Mouse (Mus musculus) heart, embryonic 12.5 days (tissue): Measurements from ENCODE around the gene Vps37b. TPM values are rescaled to one million over a fixed set of nuclear protein-coding genes. Genes with fewer than 3 reads are reported as not detected.

ENCODE experiments used
- ATAC-seq: fragments of 200-750 bp; cut with Nextera tagmentation; 2 replicates; pipeline ENCODE4 v1.8.0; 2017; ENCODE audit warnings: moderate TSS enrichment, moderate library complexity; ENCODE audit not compliant: insufficient number of reproducible peaks, low FRiP score
- H3K27ac ChIP-seq: fragments of 300-500 bp; sonication (generic); 2 replicates; pipeline ENCODE4 v1.5.1; 2016; ENCODE audit warnings: mild to moderate bottlenecking, moderate library complexity; ENCODE audit not compliant: poor library complexity, severe bottlenecking
- H3K27me3 ChIP-seq: fragments of 300-500 bp; sonication (generic); replicated peaks from 2 replicates; pipeline ENCODE4 v1.6.1; 2016; ENCODE audit warnings: mild to moderate bottlenecking, moderate library complexity
- H3K36me3 ChIP-seq: fragments of 300-500 bp; sonication (generic); 2 replicates; pipeline ENCODE4 v1.6.1; 2016; ENCODE audit warnings: mild to moderate bottlenecking, moderate library complexity
- H3K4me1 ChIP-seq: fragments of 300-500 bp; sonication (generic); replicated peaks from 2 replicates; pipeline ENCODE4 v1.6.1; 2016; ENCODE audit warnings: mild to moderate bottlenecking
- H3K4me2 ChIP-seq: fragments of 300-500 bp; sonication (generic); 2 replicates; pipeline ENCODE4 v1.6.1; 2016; ENCODE audit warnings: mild to moderate bottlenecking, moderate library complexity
- H3K4me3 ChIP-seq: fragments of 300-500 bp; sonication (generic); 2 replicates; pipeline ENCODE4 v1.5.1; 2016; ENCODE audit warnings: mild to moderate bottlenecking
- H3K9ac ChIP-seq: fragments of 300-500 bp; sonication (generic); 2 replicates; pipeline ENCODE4 v1.6.1; 2016; ENCODE audit warnings: mild to moderate bottlenecking, moderate library complexity
- H3K9me3 ChIP-seq: fragments of 300-500 bp; sonication (generic); replicated peaks from 2 replicates; pipeline ENCODE4 v1.6.1; 2016; ENCODE audit warnings: mild to moderate bottlenecking, moderate library complexity
- WGBS: fragments of 180-500 bp; shearing (Covaris S2); methylation state at CpG from one replicate; pipeline ENCODE4 v1.1.7; 2016; 5-methylcytosine and 5-hydroxymethylcytosine counted together
- polyA plus RNA-seq: library from polyadenylated mRNA; unstranded; fragments of >200 nt; fragmentation: Nextera tagmentation; extraction: Ambion mirVana; gene quantifications from 2 replicates; pipeline ENCODE4 v1.2.1, GENCODE M21; 2016

Gene Vps37b
- polyA plus RNA-seq, 1 experiment from 2014 or later = 61.9 TPM

- Histone ChIP-seq H3K4me2 (no peak overlapping the region), H3K9ac (no peak overlapping the region), H3K36me3 (no peaks in the 10 kb centered on the region), H3K27me3 (peaks cover 26% of the 10 kb centered on the region; the same call in 1 of the 2 replicates), H3K4me1 (peaks cover 38% of the 10 kb centered on the region), H3K9me3 (no peaks in the 10 kb centered on the region), H3K27ac (no peak overlapping the region), H3K4me3 (no peak overlapping the region)
- 50% methylated on average over 3 of the region's 3 CpGs for WGBS
- ATAC-seq = no peak
Observed at GRCm38 (mm10) chr5:123977231-123977630, 54.8 kb downstream of the Vps37b start.

DNA sequence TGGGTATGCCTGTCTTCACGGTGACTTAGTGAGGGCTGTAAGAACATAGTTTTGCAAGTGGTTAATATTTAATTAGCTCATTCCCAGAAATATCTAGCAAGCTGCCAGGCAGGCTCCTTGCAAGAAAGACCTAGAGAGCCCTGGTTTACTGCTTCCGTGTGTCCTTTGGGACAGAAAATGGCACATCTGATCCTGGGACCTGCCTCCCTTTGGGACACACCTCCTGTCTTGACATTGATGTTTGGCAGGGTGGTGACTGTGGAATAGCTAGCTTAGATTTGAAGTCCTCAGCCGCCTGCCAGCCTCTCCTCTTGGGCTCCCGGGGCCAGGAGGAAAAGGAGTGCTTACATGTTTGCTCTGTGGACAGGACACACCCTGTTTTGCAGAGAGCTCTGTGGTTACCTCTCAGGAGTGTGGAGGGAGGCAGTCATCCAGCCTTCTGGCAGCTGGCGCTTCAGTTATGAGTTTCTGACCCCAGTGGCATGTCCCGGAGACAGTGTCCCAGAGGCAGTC, 56.3 kb downstream of the Vps37b start:
- peaks cover 28% of the 10 kb centered on the region for H3K4me1 ChIP-seq
- no peak overlapping the region for H3K27ac ChIP-seq

GRCm38 (mm10) chr5:123974616-123975111, 57.4 kb downstream of the Vps37b start:
- 0 out of 2 replicates have a peak overlapping the region, but pooled peaks have one; percentile 81 for H3K9ac ChIP-seq
- H3K4me3 ChIP-seq = peak overlapping the region; percentile 81
- ATAC-seq = no peak
- no peak overlapping the region for H3K27ac ChIP-seq
- no peaks in the 10 kb centered on the region for H3K36me3 ChIP-seq
- peak overlapping the region; percentile 98 for H3K4me2 ChIP-seq
- H3K27me3 ChIP-seq = peaks cover 29% of the 10 kb centered on the region; the same call in 1 of the 2 replicates
- no peaks in the 10 kb centered on the region for H3K9me3 ChIP-seq
- H3K4me1 ChIP-seq = peaks cover 28% of the 10 kb centered on the region
- 45% methylated on average over 11 of the region's 11 CpGs for WGBS

More for the DNA sequence above, 56.3 kb downstream of the Vps37b start:
- Histone ChIP-seq H3K9me3 (no peaks in the 10 kb centered on the region), H3K27me3 (peaks cover 26% of the 10 kb centered on the region; the same call in 1 of the 2 replicates), H3K4me3 (no peak overlapping the region), H3K36me3 (no peaks in the 10 kb centered on the region), H3K9ac (no peak overlapping the region), H3K4me2 (no peak overlapping the region)
- WGBS = 49% methylated on average over 6 of the region's 6 CpGs
- ATAC-seq = no peak

- no peaks in the 10 kb centered on the region for H3K36me3 ChIP-seq
- H3K27me3 ChIP-seq = peaks cover 29% of the 10 kb centered on the region; the same call in 1 of the 2 replicates
- peak overlapping the region; percentile 98 for H3K4me2 ChIP-seq
- H3K27ac ChIP-seq = no peak overlapping the region
- peak overlapping the region; percentile 81 for H3K9ac ChIP-seq
- peak overlapping the region; percentile 81 for H3K4me3 ChIP-seq
- 0 out of 2 replicates have a peak, but pooled peaks have one; percentile 16 for ATAC-seq
- 2% methylated on average over 14 of the region's 14 CpGs for WGBS
- no peaks in the 10 kb centered on the region for H3K9me3 ChIP-seq
- H3K4me1 ChIP-seq = peaks cover 24% of the 10 kb centered on the region
Observed at GRCm38 (mm10) chr5:123974179-123974485, 57.9 kb downstream of the Vps37b start.

DNA sequence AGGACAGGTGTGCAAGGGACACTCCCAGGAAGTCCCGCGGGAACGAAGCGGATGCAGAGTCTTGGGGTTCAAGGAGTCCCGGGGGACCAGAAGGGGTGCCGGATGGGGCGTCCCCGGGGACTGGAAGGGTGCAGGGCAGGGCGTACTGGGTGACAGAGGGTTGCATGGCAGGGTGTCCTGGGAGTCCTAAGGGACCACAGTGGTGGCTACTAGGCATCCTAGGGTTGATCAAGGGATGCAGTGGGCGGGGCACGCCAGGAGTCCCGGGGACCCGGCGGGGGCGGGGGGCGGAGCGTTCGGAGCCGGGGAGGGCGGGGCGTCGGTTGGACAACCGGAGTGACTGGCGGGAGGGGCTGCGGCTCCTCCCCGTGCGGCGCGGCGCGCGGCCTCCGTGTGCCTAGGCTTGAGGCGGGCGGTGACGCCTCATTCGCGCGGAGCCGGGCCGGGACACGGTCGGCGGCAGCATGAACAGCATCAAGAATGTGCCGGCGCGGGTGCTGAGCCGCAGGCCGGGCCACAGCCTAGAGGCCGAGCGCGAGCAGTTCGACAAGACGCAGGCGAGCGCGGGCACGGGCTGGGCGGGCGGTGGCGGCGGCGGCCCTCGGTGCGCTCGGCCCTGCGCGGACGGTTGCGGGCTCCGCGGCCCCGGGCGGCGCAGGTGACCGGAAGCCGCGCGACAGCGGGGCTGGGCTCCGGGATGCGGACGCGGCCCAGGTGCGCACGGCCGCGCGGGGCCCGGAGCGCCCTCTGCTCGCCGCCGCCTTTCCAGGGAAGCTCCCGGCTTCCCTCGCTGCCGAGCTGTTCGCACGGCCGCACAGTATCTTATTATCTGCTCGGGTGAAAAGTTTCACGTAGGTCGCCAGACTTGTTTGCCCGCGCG, 58.5 kb downstream of the Vps37b start, which contains the start of gene Hip1r:
Gene Hip1r, plus strand, starts transcription at position 330 of the 880 bp plus-strand sequence.
- peaks cover 23% of the 10 kb centered on the region for H3K4me1 ChIP-seq
- peaks cover 29% of the 10 kb centered on the region; the same call in 1 of the 2 replicates for H3K27me3 ChIP-seq
- no peak within 1 kb of the TSS for H3K27ac ChIP-seq
- 2% methylated on average over 65 of the region's 106 CpGs for WGBS
- H3K9ac ChIP-seq = peak within 1 kb of the TSS; percentile 81
- peak within 1 kb of the TSS; percentile 98 for H3K4me2 ChIP-seq
- H3K36me3 ChIP-seq = no peaks in the 10 kb centered on the region
- H3K4me3 ChIP-seq = peak within 1 kb of the TSS; percentile 81
- no peaks in the 10 kb centered on the region for H3K9me3 ChIP-seq
- ATAC-seq = peak; percentile 76

DNA sequence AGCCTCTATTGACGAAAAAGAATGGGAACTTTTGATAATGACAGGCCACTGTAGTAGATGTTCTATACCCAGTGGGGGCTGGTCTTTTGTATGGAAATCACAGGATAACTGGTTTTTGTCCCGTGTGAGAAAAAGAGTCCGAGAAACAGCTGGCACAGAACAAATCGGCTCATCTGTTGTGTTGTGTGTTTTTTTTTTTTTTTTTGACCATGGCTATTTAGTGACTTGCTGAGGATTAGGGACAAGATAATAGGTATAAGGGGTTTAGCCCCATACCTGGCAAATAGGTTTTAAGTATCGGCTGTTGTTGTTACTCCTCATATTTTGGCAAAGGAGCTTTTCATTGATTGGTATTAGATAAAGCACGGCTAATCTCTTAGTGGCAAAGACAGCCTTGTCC, 59.6 kb downstream of the Vps37b start:
- Histone ChIP-seq H3K4me2 (no peak overlapping the region), H3K4me1 (peaks cover 14% of the 10 kb centered on the region; the same call in 1 of the 2 replicates), H3K27me3 (peaks cover 26% of the 10 kb centered on the region; the same call in 1 of the 2 replicates), H3K9me3 (no peaks in the 10 kb centered on the region), H3K36me3 (no peaks in the 10 kb centered on the region), H3K4me3 (no peak overlapping the region), H3K27ac (no peak overlapping the region), H3K9ac (no peak overlapping the region)
- no peak for ATAC-seq
- 79% methylated on average over 6 of the region's 6 CpGs for WGBS

DNA sequence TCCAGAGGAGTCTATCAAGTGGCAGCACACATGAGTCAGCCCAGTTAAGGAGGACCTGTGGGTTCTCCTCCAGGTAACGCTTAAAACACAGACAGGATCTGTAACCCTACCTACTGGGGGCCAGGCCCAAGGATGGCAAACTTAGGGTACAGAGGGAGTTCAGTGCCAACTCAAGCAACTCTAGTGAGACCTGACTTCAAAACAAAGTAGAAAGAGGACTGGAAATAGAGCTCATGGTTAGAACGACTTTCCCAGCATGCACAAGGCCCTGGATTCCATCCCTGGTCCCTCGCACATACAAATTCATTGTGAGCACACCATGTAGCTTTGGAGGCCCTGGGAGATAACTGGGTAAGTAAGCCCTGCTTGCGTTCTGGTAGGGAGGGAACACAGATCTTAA, 61.5 kb downstream of the Vps37b start:
- Histone ChIP-seq H3K27me3 (peaks cover 9% of the 10 kb centered on the region; the same call in 1 of the 2 replicates), H3K9ac (no peak overlapping the region), H3K9me3 (no peaks in the 10 kb centered on the region), H3K4me2 (no peak overlapping the region), H3K27ac (no peak overlapping the region), H3K36me3 (no peaks in the 10 kb centered on the region), H3K4me3 (no peak overlapping the region), H3K4me1 (peaks cover 10% of the 10 kb centered on the region; the same call in 1 of the 2 replicates)
- 82% methylated on average over 4 of the region's 4 CpGs for WGBS
- ATAC-seq = no peak

- no peak for ATAC-seq
- 84% methylated on average over 8 of the region's 8 CpGs for WGBS
- Histone ChIP-seq H3K9me3 (no peaks in the 10 kb centered on the region), H3K36me3 (no peaks in the 10 kb centered on the region), H3K4me3 (no peak overlapping the region), H3K27me3 (peaks cover 3% of the 10 kb centered on the region; the same call in 1 of the 2 replicates), H3K27ac (no peak overlapping the region), H3K4me2 (no peak overlapping the region), H3K4me1 (peaks cover 10% of the 10 kb centered on the region; the same call in 1 of the 2 replicates), H3K9ac (no peak overlapping the region)
Observed at GRCm38 (mm10) chr5:123969216-123969615, 62.9 kb downstream of the Vps37b start.

GRCm38 (mm10) chr5:123968468-123968867, 63.6 kb downstream of the Vps37b start:
- Histone ChIP-seq H3K4me3 (no peak overlapping the region), H3K4me2 (no peak overlapping the region), H3K36me3 (no peaks in the 10 kb centered on the region), H3K4me1 (peaks cover 9% of the 10 kb centered on the region; the same call in 1 of the 2 replicates), H3K27me3 (peaks cover 3% of the 10 kb centered on the region; the same call in 1 of the 2 replicates), H3K27ac (no peak overlapping the region), H3K9me3 (no peaks in the 10 kb centered on the region), H3K9ac (no peak overlapping the region)
- ATAC-seq = no peak
- 65% methylated on average over 5 of the region's 5 CpGs for WGBS

DNA sequence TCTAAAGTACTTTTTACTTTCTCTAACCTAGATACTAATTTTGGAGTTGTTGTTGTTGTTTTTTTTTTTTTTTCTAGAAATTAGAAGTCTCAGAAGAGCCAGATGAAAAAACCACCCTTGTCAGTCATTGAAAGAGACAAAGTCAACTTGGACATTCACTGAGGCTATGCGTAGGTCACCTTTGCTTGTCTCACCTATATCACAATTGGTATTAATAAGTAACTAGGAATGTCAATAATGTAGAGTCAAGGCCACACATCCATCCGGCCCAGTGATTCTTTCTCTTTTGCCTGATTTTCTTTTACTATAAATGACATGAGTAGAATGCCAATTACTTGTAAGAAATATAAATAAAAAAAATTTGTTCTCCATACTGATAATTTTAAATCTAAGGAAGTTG, 65.3 kb downstream of the Vps37b start:
- WGBS = 93% methylated on average over 2 of the region's 2 CpGs
- H3K4me2 ChIP-seq = no peak overlapping the region
- no peak for ATAC-seq

GRCm38 (mm10) chr5:123964208-123964607, 67.9 kb downstream of the Vps37b start:
- WGBS = 77% methylated on average over 4 of the region's 4 CpGs
- Histone ChIP-seq H3K9me3 (no peaks in the 10 kb centered on the region), H3K27ac (no peak overlapping the region), H3K27me3 (no peaks in the 10 kb centered on the region), H3K4me2 (no peak overlapping the region), H3K36me3 (no peaks in the 10 kb centered on the region), H3K9ac (no peak overlapping the region), H3K4me1 (peaks cover 6% of the 10 kb centered on the region; the same call in 1 of the 2 replicates), H3K4me3 (no peak overlapping the region)
- no peak for ATAC-seq

More for the DNA sequence above, 65.3 kb downstream of the Vps37b start:
- H3K4me1 ChIP-seq = peaks cover 6% of the 10 kb centered on the region; the same call in 1 of the 2 replicates
- H3K27ac ChIP-seq = no peak overlapping the region
- H3K36me3 ChIP-seq = no peaks in the 10 kb centered on the region
- no peaks in the 10 kb centered on the region for H3K9me3 ChIP-seq
- H3K9ac ChIP-seq = no peak overlapping the region
- no peak overlapping the region for H3K4me3 ChIP-seq
- H3K27me3 ChIP-seq = 0 out of 2 replicates have a peak, but pooled peaks cover 3% of the 10 kb centered on the region
